10 mouse cellular contexts compared by ENCODE assay signal in genomic region chr4:123446754-123447153, GRCm38 (mm10).
DNase-seq lines count a peak whose midpoint lies in the region; ATAC-seq lines count a peak whose summit lies in the region.
"Had no signal": no experiment of that assay in that cellular context is flagged by ENCODE, and none has a peak within 500 bp of the region (broad histone marks: within the 10 kb centered on the region; RNA-seq: fewer than 3 reads in every experiment).

No protein-coding gene starts in this region.

- peaks cover 62% of the 10 kb centered on the region for H3K36me3 ChIP-seq in intestine, embryonic 14.5 days (ENCODE audit: control insufficient read depth, insufficient read depth, low read length)
- peaks cover 4% of the 10 kb centered on the region for H3K36me3 ChIP-seq in intestine, embryonic 15.5 days
- H3K36me3 ChIP-seq in liver, embryonic 16.5 days (ENCODE audit: control insufficient read depth, insufficient read depth): peaks cover 15% of the 10 kb centered on the region

- H3K4me2 ChIP-seq in intestine, embryonic 14.5 days (ENCODE audit: low read length): no peak overlapping the region
- H3K4me2 ChIP-seq in intestine, embryonic 15.5 days (replicated peaks): no peak overlapping the region
- H3K4me2 ChIP-seq in liver, embryonic 16.5 days (ENCODE audit: low read depth, low read length): no peak overlapping the region
- H3K4me2 ChIP-seq: kidney, embryonic 15.5 days had no signal

- no peaks in the 10 kb centered on the region for H3K4me1 ChIP-seq in intestine, embryonic 14.5 days (replicated peaks; ENCODE audit: control insufficient read depth, insufficient read depth, low read length)
- H3K4me1 ChIP-seq in intestine, embryonic 15.5 days (replicated peaks): no peaks in the 10 kb centered on the region
- no peaks in the 10 kb centered on the region for H3K4me1 ChIP-seq in liver, embryonic 16.5 days (ENCODE audit: control insufficient read depth, low read depth, low read length)
- H3K4me1 ChIP-seq: hindbrain, embryonic 10.5 days; kidney, embryonic 15.5 days had no signal

- no peaks in the 10 kb centered on the region for H3K27me3 ChIP-seq in intestine, embryonic 14.5 days (replicated peaks; ENCODE audit: control insufficient read depth, insufficient read depth, low read length)
- H3K27me3 ChIP-seq in intestine, embryonic 15.5 days (replicated peaks): no peaks in the 10 kb centered on the region
- no peaks in the 10 kb centered on the region for H3K27me3 ChIP-seq in liver, embryonic 16.5 days (ENCODE audit: control insufficient read depth, insufficient read depth, low read depth, low read length)
- H3K27me3 ChIP-seq: kidney, embryonic 15.5 days had no signal

- no peak for DNase-seq in intestine, embryonic 14.5 days (ENCODE audit: low spot score)
- DNase-seq in c-Kit-positive CD71-positive TER-119-negative erythroid progenitor cells, embryonic 14.5 days (ENCODE audit: low read depth): peak; percentile 39
- peak; percentile 56 for DNase-seq in gonadal fat pad, adult 2 months (ENCODE audit: low read depth)
- no peak for DNase-seq in thymus, postnatal 14 days
- no peak for DNase-seq in left cerebral cortex, adult 9 months (ENCODE audit: low spot score in 2 of 2)
- DNase-seq: layer of hippocampus, postnatal 36 days had no signal

- ATAC-seq in intestine, embryonic 14.5 days (replicated peaks; ENCODE audit: low FRiP score, low TSS enrichment, low read depth): 0 out of 2 replicates have a peak, but pooled peaks have one; percentile 15
- ATAC-seq in intestine, embryonic 15.5 days: no peak
- peak; percentile 55; the same call in 1 of the 2 replicates for ATAC-seq in liver, embryonic 16.5 days (ENCODE audit: low read depth)

- H3K9me3 ChIP-seq in intestine, embryonic 14.5 days (ENCODE audit: control insufficient read depth, low read length): no peaks in the 10 kb centered on the region
- no peaks in the 10 kb centered on the region for H3K9me3 ChIP-seq in intestine, embryonic 15.5 days
- no peaks in the 10 kb centered on the region for H3K9me3 ChIP-seq in liver, embryonic 16.5 days (replicated peaks; ENCODE audit: control insufficient read depth, low read length)
- H3K9me3 ChIP-seq: hindbrain, embryonic 10.5 days; kidney, embryonic 15.5 days had no signal

- no peak overlapping the region for H3K9ac ChIP-seq in intestine, embryonic 14.5 days (ENCODE audit: low read length)
- no peak overlapping the region for H3K9ac ChIP-seq in intestine, embryonic 15.5 days
- H3K9ac ChIP-seq in liver, embryonic 16.5 days (ENCODE audit: low read depth, low read length): no peak overlapping the region
- H3K9ac ChIP-seq: kidney, embryonic 15.5 days had no signal

- no peak overlapping the region for H3K27ac ChIP-seq in intestine, embryonic 14.5 days (ENCODE audit: low read depth)
- H3K27ac ChIP-seq in intestine, embryonic 15.5 days: no peak overlapping the region
- H3K27ac ChIP-seq in liver, embryonic 16.5 days (ENCODE audit: low read length): no peak overlapping the region
- H3K27ac ChIP-seq: hindbrain, embryonic 10.5 days; kidney, embryonic 15.5 days had no signal

- no peak overlapping the region for H3K4me3 ChIP-seq in intestine, embryonic 14.5 days (ENCODE audit: low read depth, low read length)
- H3K4me3 ChIP-seq in intestine, embryonic 15.5 days (replicated peaks): no peak overlapping the region
- no peak overlapping the region for H3K4me3 ChIP-seq in liver, embryonic 16.5 days (ENCODE audit: low read depth, low read length)
- H3K4me3 ChIP-seq: hindbrain, embryonic 10.5 days; kidney, embryonic 15.5 days had no signal

- 30% methylated on average over 7 of the region's 7 CpGs for WGBS in intestine, embryonic 14.5 days
- 27% methylated on average over 7 of the region's 7 CpGs for WGBS in intestine, embryonic 15.5 days
- WGBS in liver, embryonic 16.5 days (ENCODE audit: insufficient replicate concordance): 34% methylated on average over 7 of the region's 7 CpGs

Comparison
In these comparisons a context has a peak if more than half of its experiments do, and no peak if none do; other contexts are left out.
1. DNase-seq: peak in c-Kit-positive CD71-positive TER-119-negative erythroid progenitor cells, embryonic 14.5 days (single experiment) and gonadal fat pad, adult 2 months (single experiment); none in intestine, embryonic 14.5 days (single experiment), thymus, postnatal 14 days (single experiment) and left cerebral cortex, adult 9 months (0 of 2).